Mouse (Mus musculus): ENCODE measurements at regions not wholly inside any gene's neighbourhood (a gene's known extent, or its start where the extent isn't known, plus 50 kb on each side); places are given as distances from the start of the nearest gene placed in this dataset.

GRCm38 (mm10) chr3:39537515-39537914, 650.8 kb downstream of the Fat4 start:
- no peak for TF ChIP-seq CTCF (IDR thresholded peaks at IDR 0.05; ENCODE audit: borderline replicate concordance, insufficient read depth, low read length)
- no peak for TF ChIP-seq POLR2A (IDR thresholded peaks at IDR 0.05; ENCODE audit: low read depth, low read length)
